Mouse (Mus musculus): Measurements from ENCODE around the gene Rnf220.

Gene Rnf220

DNA sequence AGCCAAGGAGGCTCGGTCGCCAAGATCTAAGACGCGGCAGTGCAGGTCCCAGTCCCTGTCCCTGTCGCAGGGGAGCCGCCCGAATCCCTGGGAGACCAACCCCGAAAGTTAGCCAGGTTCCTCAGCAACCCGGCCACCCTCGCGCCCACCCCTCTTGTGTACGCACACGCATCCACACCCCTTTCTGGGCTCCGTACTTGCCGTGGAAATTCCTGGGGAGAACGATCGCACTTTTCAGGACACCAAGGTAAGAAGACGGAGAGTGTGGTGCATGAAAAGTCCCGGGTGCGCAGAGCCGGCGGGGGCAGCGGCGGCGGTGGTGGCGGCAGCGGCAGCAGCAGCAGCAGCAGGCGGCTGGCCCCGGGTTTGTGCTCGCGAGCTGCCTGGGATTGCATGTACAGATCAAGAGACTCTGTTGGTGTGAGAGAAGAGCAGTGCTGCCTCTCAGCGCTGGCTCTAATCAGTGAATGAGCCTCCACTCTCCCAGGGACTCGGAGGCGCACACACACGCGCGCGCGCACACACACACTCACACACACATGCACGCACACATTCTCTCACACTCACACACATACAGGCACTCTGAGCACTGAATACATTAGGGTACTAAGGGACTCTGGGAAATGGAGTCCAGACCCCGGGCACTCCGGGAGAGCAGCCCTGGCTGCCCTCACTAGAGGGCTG lies at the start of gene Rnf220:
TSS of gene Rnf220 (minus strand) at position 571 of the 684 bp plus-strand sequence.
- peak; percentile 41 to 45 for DNase-seq

DNA sequence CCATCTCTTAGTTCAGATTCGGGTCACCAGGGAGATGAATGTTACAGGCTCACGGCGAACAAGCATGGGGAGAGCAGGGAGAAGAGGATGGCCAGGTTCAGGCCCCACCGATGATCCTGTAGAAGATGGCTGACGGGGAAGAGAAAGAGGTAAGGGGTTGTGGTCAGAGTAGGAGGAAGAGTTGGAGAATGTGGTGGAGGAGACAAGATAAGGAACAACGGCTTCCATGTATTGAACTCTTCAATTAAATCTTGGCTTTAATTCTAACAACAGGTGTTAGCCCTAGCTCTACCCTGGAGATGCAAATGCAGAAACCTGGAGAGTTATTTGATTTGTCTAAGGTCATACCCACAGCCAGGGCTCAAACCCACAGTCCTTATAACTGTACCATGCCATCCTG lies 49.8 kb upstream of the Rnf220 start:
- DNase-seq, result no peak

GRCm38 (mm10) chr4:117545448-117545847 lies 48.6 kb upstream of the Rnf220 start:
- DNase-seq, result no peak

- DNase-seq, result no peak
Measured at GRCm38 (mm10) chr4:117540571-117540970, 43.7 kb upstream of the Rnf220 start.

- no peak for DNase-seq
Measured at GRCm38 (mm10) chr4:117539329-117539980, 42.6 kb upstream of the Rnf220 start.

- no peak for DNase-seq
Measured at GRCm38 (mm10) chr4:117537002-117537401, 40.1 kb upstream of the Rnf220 start.

- no peak for DNase-seq
Measured at GRCm38 (mm10) chr4:117535496-117536200, 38.8 kb upstream of the Rnf220 start.

- DNase-seq, result no peak
Measured at GRCm38 (mm10) chr4:117529843-117530242, 33.0 kb upstream of the Rnf220 start.

- peak; percentile 53 to 57 for DNase-seq
Measured at GRCm38 (mm10) chr4:117527952-117528351, 31.1 kb upstream of the Rnf220 start.

GRCm38 (mm10) chr4:117527116-117527899 lies 30.5 kb upstream of the Rnf220 start:
- no peak for DNase-seq

GRCm38 (mm10) chr4:117525990-117526389 lies 29.1 kb upstream of the Rnf220 start:
- DNase-seq, result no peak

- DNase-seq, result no peak
Measured at GRCm38 (mm10) chr4:117521350-117521749, 24.5 kb upstream of the Rnf220 start.

- no peak for DNase-seq
Measured at GRCm38 (mm10) chr4:117518246-117518645, 21.4 kb upstream of the Rnf220 start.

DNA sequence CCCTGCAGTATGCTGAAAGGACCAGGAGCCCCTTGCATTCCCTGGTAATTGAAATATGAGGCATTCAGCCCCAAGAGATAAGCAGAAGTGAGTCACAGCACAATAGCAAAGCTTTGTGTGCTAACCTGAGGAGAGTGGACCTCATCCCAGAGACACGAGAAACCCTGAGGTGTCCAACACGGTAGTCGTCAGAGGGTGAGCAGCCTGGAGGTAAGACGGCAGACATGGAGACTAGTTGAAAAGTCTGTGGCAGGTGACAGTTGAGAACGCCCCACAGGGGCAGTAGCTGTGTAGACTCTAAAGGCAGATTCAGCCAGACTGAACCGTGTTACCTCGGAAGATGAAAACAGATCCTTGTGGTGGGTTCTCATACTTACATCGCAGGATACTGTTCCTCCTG lies 2.2 kb upstream of the Rnf220 start:
- no peak for DNase-seq

- DNase-seq, result peak; percentile 30 to 43
Measured at GRCm38 (mm10) chr4:117495869-117496401, 917 bp downstream of the Rnf220 start.

GRCm38 (mm10) chr4:117494911-117495501 lies 1.8 kb downstream of the Rnf220 start:
- peak; percentile 42 to 49 for DNase-seq

GRCm38 (mm10) chr4:117493905-117494851 lies 2.7 kb downstream of the Rnf220 start:
- DNase-seq, result peak; percentile 44 to 57

DNA sequence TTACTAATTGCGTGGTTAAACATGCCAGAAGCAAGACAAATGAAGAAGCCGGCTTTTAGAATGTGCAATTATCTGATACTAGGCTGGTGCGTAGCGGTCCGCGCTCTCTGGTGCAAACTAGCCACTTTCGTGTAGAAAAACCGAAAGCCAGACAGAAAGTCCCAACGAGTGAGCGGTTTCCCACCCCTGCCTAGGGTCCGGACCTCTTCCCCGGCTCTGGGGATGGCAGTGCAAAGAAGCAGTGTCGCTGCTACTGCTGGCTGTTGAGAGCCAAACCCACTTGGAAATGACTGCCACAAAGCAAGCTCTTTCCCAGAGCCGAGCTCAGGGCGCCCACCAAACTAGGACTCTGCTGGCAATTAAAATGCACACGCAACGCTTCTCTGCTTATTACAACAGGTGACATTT lies 3.7 kb downstream of the Rnf220 start:
- peak; percentile 49 to 60 for DNase-seq

DNA sequence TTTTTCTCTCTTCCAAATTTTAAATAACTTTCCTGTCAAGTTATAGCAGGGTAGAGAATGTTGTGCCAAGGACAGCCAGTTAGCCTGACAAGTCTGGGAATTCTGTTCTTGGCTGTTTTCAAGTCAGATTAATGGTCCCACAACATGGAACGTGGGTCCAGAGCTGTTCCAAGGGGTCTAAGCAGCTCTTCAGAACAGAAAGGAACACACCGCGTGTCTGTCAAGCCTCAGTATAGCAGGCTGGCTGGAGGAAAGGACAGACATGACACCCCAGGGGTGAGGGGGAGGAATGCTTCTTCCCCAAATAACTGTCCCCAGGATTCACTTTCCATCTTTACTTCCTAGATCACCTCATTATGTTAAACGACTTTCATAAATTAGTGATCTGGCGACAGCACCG lies 5.0 kb downstream of the Rnf220 start:
- no peak for DNase-seq

- no peak for DNase-seq
Measured at GRCm38 (mm10) chr4:117489975-117490374, 6.9 kb downstream of the Rnf220 start.

DNA sequence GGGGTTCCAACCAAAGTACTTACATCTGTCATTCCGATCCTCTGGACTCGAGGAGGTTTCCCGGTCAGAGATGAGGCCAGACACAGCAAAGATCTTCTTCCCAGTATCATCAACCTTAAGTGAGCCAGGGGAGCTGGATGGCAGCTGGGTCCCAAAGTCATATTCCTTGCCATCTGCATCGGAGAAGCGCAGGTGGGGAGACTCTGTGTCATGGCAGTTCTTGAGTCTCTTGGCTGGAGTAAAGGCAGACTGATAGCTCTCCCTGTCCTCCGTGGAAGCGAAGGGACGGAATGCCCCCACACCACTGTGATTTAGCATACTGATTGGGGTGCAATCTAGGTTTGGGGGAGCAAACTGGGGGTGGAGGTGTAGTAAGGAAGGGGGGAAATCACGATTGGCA lies 7.3 kb downstream of the Rnf220 start:
- no peak for DNase-seq
